Mouse (Mus musculus) CH12.LX (cell line): ENCODE results near the gene Cfap77. TPM values are rescaled to one million over a fixed set of nuclear protein-coding genes. Genes with fewer than 3 reads are reported as not detected.

Experiments used
- DNase-seq: peaks from one replicate; pipeline ENCODE4 v3.0.0-alpha.2; 2013; ENCODE audit errors: extremely low read depth
- H3K27ac ChIP-seq: 2 replicates; pipeline ENCODE4 v1.5.1; 2012; ENCODE audit warnings: low read depth, mild to moderate bottlenecking, control low read depth, moderate library complexity; ENCODE audit not compliant: insufficient read depth
- H3K27me3 ChIP-seq: replicated peaks from 2 replicates; pipeline ENCODE3; 2012; ENCODE audit warnings: inconsistent platforms
- H3K36me3 ChIP-seq, 2 experiments: replicated peaks in 1 of 2; 2 replicates each; pipeline versions ENCODE3 to v1.6.1; 2012; ENCODE audit warnings: inconsistent platforms in 1 of 2, low read length in 1 of 2, mild to moderate bottlenecking in 1 of 2, mixed read lengths in 1 of 2, moderate library complexity in 1 of 2; ENCODE audit not compliant: control insufficient read depth in 1 of 2, insufficient read depth in 1 of 2
- H3K4me1 ChIP-seq, 2 experiments: 2 replicates each; pipeline ENCODE4 v1.6.1; 2012; ENCODE audit warnings: inconsistent platforms in 1 of 2, moderate library complexity in 1 of 2; ENCODE audit not compliant: insufficient read depth in 2 of 2, control insufficient read depth in 1 of 2
- H3K4me2 ChIP-seq: 2 replicates; pipeline ENCODE4 v1.6.1; 2012; ENCODE audit warnings: low read depth, mild to moderate bottlenecking, control low read depth; ENCODE audit not compliant: poor library complexity, insufficient read depth, severe bottlenecking
- H3K4me3 ChIP-seq, 3 experiments: fragments of 150-350 bp in 1 of 3; sonication (generic) in 1 of 3; replicated peaks in 1 of 3; 2 replicates each; pipeline versions ENCODE3 to v1.5.1; 2011 to 2012; ENCODE audit warnings: low read depth in 2 of 3, low read length in 2 of 3, mild to moderate bottlenecking in 2 of 3, moderate library complexity in 2 of 3, control low read depth in 1 of 3, improper control_type of control experiment in 1 of 3, inconsistent platforms in 1 of 3, mixed read lengths in 1 of 3; ENCODE audit not compliant: poor library complexity in 1 of 3
- H3K79me2 ChIP-seq: replicated peaks from 2 replicates; pipeline ENCODE4 v1.6.1; 2012; ENCODE audit warnings: mild to moderate bottlenecking, moderate library complexity; ENCODE audit not compliant: control insufficient read depth, poor library complexity, insufficient read depth, severe bottlenecking; ENCODE audit errors: extremely low read depth
- H3K9ac ChIP-seq: 2 replicates; pipeline ENCODE4 v1.6.1; 2012; ENCODE audit warnings: low read depth, mild to moderate bottlenecking, control low read depth, moderate library complexity; ENCODE audit not compliant: insufficient read depth
- H3K9me3 ChIP-seq: replicated peaks from 2 replicates; pipeline ENCODE3; 2012; ENCODE audit warnings: low read length, inconsistent platforms, mixed read lengths
- CHD1 ChIP-seq: IDR thresholded peaks from 2 replicates; pipeline ENCODE4 v1.6.1; 2012; ENCODE audit warnings: low read depth, low read length, improper control_type of control experiment, inconsistent platforms
- EP300 ChIP-seq: IDR thresholded peaks from 2 replicates; pipeline ENCODE4 v1.6.1; 2011; ENCODE audit warnings: low read length, improper control_type of control experiment
- HCFC1 ChIP-seq: IDR thresholded peaks from 2 replicates; pipeline ENCODE4 v1.6.1; 2012; ENCODE audit warnings: low read depth, mild to moderate bottlenecking, inconsistent platforms, low read length, improper control_type of control experiment
- MAZ ChIP-seq: IDR thresholded peaks from 2 replicates; pipeline ENCODE4 v1.6.1; 2012; ENCODE audit warnings: low read depth, mild to moderate bottlenecking, inconsistent platforms, low read length, improper control_type of control experiment, moderate library complexity
- MXI1 ChIP-seq: IDR thresholded peaks from 2 replicates; pipeline ENCODE4 v1.6.1; 2011; ENCODE audit warnings: mild to moderate bottlenecking, low read depth, low read length, improper control_type of control experiment
- MYC ChIP-seq: IDR thresholded peaks from 2 replicates; pipeline ENCODE4 v1.6.1; 2011; ENCODE audit warnings: low read depth, mild to moderate bottlenecking, improper control_type of control experiment, low read length
- PAX5 ChIP-seq: IDR thresholded peaks from 2 replicates; pipeline ENCODE4 v1.6.1; 2012; ENCODE audit warnings: low read length, inconsistent platforms, mixed read lengths
- POLR2A ChIP-seq: IDR thresholded peaks from 2 replicates; pipeline ENCODE4 v1.6.1; 2011; ENCODE audit warnings: low read depth, mild to moderate bottlenecking, improper control_type of control experiment, low read length
- POLR2AphosphoS2 ChIP-seq: IDR thresholded peaks from 2 replicates; pipeline ENCODE4 v1.6.1; 2011; ENCODE audit warnings: low read depth, low read length, improper control_type of control experiment
- RCOR1 ChIP-seq: conservative IDR thresholded peaks from 2 replicates; pipeline ENCODE4 v1.6.1; 2012; ENCODE audit warnings: low read depth, mild to moderate bottlenecking, inconsistent platforms, low read length, improper control_type of control experiment
- SIN3A ChIP-seq: IDR thresholded peaks from 2 replicates; pipeline ENCODE4 v1.6.1; 2012; ENCODE audit warnings: low read length, improper control_type of control experiment, inconsistent platforms
- TCF12 ChIP-seq: IDR thresholded peaks from 2 replicates; pipeline ENCODE4 v1.6.1; 2014; ENCODE audit warnings: low read depth, mild to moderate bottlenecking, inconsistent platforms, low read length, improper control_type of control experiment
- UBTF ChIP-seq: IDR thresholded peaks from 2 replicates; pipeline ENCODE4 v1.6.1; 2012; ENCODE audit warnings: low read depth, mild to moderate bottlenecking, inconsistent platforms, low read length, improper control_type of control experiment, moderate library complexity
- ZKSCAN1 ChIP-seq: IDR thresholded peaks from 2 replicates; pipeline ENCODE4 v1.6.1; 2012; ENCODE audit warnings: low read depth, inconsistent platforms, low read length, improper control_type of control experiment, borderline replicate concordance
- ZMIZ1 ChIP-seq: IDR thresholded peaks from 2 replicates; pipeline ENCODE4 v1.6.1; 2012; ENCODE audit warnings: low read depth, mild to moderate bottlenecking, inconsistent platforms, low read length, improper control_type of control experiment
- dilution Hi-C: fragments of 300-500 bp; cut with MboI; formaldehyde crosslinking; loops from 2 replicates; pipeline ENCODE4 v1.14.3; 2020; ENCODE audit warnings: low sequenced_read_pairs; ENCODE audit not compliant: extremely low pct_unique_long_range_greater_than_20kb, extremely low pct_ligation_motif_present
- in situ Hi-C: fragments of 300-500 bp; cut with MboI; formaldehyde crosslinking; loops from 3 replicates; pipeline ENCODE4 v1.14.3; 2019; ENCODE audit warnings: low sequenced_read_pairs, low pct_ligation_motif_present, low pct_unique_long_range_greater_than_20kb, mixed read lengths
- polyA plus RNA-seq: library from polyadenylated mRNA; unstranded; fragments of >175 nt; gene quantifications from 2 replicates; pipeline ENCODE4 v1.2.1, GENCODE M21; 2012; ENCODE audit warnings: low read depth; ENCODE audit not compliant: insufficient read length
- total RNA-seq, 2 experiments: library from RNA; depleted of rRNA; stranded (reverse); fragments of 300-350 nt in 1 of 2; fragments of >200 nt in 1 of 2; gene quantifications; 2 replicates each; pipeline ENCODE4 v1.2.3; 2012 to 2014

Cfap77 gene
- total and polyA plus RNA-seq, 3 experiments = 0.25 to 0.47 (median 0.35) TPM

DNA sequence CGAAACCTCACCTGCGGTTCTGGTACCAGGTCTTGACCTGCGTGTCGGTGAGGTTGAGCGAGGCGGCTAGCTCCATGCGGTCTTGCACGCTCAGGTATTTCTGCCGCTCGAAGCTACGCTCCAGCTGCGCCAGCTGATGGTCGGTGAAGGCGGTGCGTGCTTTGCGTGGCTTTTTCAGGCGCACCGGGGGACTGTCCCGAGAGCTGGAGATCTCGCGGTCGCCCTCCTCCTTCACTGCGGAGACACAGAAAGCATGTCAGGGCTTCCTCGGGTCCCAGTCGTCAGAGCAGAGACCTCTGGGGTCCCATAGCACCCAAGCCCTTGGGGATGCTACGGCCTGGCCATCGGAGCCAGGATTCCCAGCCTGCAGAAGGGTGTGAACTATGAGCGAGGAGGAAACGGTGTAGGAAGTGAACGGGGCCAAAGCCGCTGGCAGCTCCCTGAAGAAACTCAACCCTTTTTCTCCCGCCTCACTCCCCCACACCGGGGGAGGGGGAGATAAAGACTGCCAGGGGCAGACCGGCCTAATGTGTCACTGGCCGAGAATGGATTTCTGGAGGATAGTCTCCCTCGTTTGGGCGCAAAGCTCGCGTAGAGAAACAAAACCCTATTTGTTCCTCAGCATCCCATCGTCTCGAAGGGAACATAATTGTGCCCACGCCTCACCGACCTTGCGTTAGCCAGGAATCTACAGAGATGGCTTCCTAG, 143.4 kb downstream of the Cfap77 start:
- peaks cover 0 to 41% of the 10 kb centered on the region in 2 experiments for H3K36me3 ChIP-seq
- TF ChIP-seq UBTF (no peak), POLR2A (no peak), MXI1 (no peak)
- TF ChIP-seq, all 38 proteins: peak for 0
- H3K4me1 ChIP-seq = peaks cover 5 to 35% of the 10 kb centered on the region in 2 experiments; a peak in 3 of 4 replicates
- H3K9ac ChIP-seq = no peak overlapping the region
- no peak overlapping the region for H3K4me2 ChIP-seq
- in situ Hi-C loops (no loop called here), dilution Hi-C loops (no loop called here)
- H3K27ac ChIP-seq = no peak overlapping the region
- H3K4me3 ChIP-seq = no peak overlapping the region
- H3K79me2 ChIP-seq = no peaks in the 10 kb centered on the region
- H3K9me3 ChIP-seq = peaks cover 12% of the 10 kb centered on the region
- peaks cover under 1% of the 10 kb centered on the region for H3K27me3 ChIP-seq
- DNase-seq = no peak

DNA sequence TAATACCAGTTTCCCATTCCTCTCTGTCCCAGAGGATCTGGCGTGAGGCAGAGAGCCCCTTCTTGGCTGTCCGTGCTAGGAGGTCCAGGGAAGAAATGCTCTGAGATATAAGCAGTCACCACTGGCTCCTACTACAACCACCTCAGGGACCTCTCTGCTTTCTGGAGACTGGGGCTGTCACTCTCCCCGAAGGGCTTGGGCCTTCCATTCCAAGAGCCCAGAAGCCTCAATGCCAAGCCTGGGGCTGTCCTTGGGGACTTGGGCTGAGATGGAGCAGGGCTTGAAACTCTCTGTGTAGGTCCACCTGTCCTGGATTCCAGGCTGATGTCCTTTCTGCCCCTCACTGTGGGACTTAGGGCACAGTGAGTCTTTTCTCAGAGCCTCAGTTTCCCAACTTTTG, 144.0 kb downstream of the Cfap77 start:
- no peak for TF ChIP-seq EP300
- TF ChIP-seq MYC = no peak
- TF ChIP-seq PAX5 = no peak
- no peak for TF ChIP-seq TCF12
- TF ChIP-seq HCFC1 = no peak
- no peak for TF ChIP-seq ZMIZ1
- no peak for TF ChIP-seq POLR2AphosphoS2
- no peak for TF ChIP-seq CHD1
- DNase-seq = no peak
- Histone ChIP-seq H3K36me3 (peaks cover under 1 to 46% of the 10 kb centered on the region in 2 experiments), H3K9ac (no peak overlapping the region), H3K27me3 (no peaks in the 10 kb centered on the region), H3K79me2 (no peaks in the 10 kb centered on the region), H3K9me3 (peaks cover 12% of the 10 kb centered on the region), H3K4me2 (no peak overlapping the region), H3K4me1 (peaks cover 4 to 40% of the 10 kb centered on the region in 2 experiments; a peak in 3 of 4 replicates), H3K27ac (no peak overlapping the region), H3K4me3 (no peak overlapping the region)
- dilution Hi-C loops = no loop called here
- in situ Hi-C loops = no loop called here

DNA sequence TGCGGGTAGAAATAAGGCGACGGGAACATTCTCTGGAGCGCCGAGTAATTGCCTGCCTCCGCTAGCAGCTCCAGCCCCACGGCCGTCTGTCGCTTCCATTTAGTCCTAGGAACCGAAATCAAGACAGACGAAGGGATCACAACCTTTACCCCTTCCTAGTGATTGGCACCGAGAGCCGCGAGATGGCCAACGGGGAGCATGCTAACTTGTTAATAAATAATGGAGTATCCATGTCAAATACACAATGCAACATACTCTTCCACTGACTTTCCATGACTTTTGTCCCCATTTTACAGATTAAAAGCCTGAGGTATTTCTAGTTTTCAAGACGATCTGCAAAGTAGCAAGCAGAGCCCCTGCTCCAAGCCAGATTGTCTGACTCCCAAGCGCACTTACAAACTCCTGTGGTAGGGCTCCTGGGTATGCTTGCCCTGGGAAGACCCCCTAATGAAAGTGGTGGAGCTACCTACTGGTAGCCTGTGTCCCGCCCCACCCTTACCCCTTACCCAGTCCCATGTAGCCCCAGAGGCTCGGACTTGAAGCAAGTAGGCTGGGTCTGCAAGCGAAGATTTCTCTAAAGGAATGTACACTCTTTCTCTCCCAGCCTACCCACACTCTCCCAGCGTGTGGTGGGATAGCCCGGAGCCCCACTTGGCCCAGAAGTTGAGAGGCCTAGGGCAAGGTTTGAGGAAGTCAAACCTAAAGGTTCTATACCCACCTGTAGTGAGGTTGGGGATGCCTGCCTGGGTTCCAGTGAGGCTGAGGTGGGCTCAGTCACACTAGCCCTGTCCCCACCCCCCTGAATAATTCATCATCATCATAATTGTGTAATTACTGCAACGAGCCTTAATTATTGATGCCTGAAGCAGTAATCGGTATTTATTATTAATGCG, 144.8 kb downstream of the Cfap77 start:
- Histone ChIP-seq H3K4me2 (no peak overlapping the region), H3K4me3 (no peak overlapping the region), H3K79me2 (no peaks in the 10 kb centered on the region), H3K9me3 (peaks cover 12% of the 10 kb centered on the region), H3K9ac (no peak overlapping the region), H3K27me3 (no peaks in the 10 kb centered on the region), H3K4me1 (peaks cover 2 to 48% of the 10 kb centered on the region in 2 experiments; a peak in 3 of 4 replicates), H3K27ac (no peak overlapping the region), H3K36me3 (peaks cover 5 to 54% of the 10 kb centered on the region in 2 experiments)
- no peak for DNase-seq
- TF ChIP-seq SIN3A (no peak), ZKSCAN1 (no peak), MAZ (no peak), POLR2A (no peak), RCOR1 (no peak)
- in situ Hi-C loops (no loop called here), dilution Hi-C loops (no loop called here)
